Mouse (Mus musculus): ENCODE results near the gene Gtpbp3. TPM values are rescaled to one million over a fixed set of nuclear protein-coding genes. Genes with fewer than 3 reads are reported as not detected.
"Not testable (repeated sequence)": the region's sequence is repeated elsewhere in the genome, so short reads cannot be mapped to it uniquely, and the experiment has no call there.

The Gtpbp3 gene
- total RNA-seq, 2 experiments from 2014 or later: 17.8 to 19.1 TPM

DNA sequence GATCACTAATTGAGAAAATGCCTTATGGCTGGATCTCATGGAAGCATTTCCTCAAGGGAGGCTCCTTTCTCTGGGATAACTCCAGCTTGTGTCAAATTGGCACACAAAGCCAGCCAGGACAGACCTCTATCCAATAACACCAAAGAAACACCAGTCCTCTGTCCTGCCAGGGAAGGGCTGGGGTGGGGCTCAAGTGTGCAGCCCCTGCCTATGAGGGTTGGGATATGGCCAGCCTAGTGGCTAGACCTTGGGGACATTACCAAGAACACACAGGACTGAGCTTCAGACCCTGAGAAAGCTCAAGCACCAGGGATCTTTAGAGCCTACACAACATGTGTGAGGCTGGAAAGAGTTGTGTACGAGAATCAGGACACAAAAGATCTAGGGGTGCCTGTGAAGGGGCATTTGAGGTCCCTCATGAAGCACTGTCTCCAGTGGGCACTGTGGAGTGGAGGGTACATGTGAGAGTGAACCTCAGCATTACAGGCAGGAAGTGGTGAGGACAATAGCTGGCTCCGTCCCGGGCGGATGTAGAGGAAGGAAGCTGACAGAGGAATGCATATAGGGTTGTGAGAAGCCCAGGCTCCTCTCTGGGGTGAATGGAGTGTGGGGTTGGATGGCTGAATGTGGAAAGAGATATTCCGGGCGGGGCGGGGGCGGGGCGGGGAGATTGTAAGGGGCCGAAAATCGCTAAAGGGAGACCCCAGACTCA is 40.6 kb downstream of the Gtpbp3 start:
- no peak for DNase-seq (ENCODE audit: low spot score in 2 of 2)

DNA sequence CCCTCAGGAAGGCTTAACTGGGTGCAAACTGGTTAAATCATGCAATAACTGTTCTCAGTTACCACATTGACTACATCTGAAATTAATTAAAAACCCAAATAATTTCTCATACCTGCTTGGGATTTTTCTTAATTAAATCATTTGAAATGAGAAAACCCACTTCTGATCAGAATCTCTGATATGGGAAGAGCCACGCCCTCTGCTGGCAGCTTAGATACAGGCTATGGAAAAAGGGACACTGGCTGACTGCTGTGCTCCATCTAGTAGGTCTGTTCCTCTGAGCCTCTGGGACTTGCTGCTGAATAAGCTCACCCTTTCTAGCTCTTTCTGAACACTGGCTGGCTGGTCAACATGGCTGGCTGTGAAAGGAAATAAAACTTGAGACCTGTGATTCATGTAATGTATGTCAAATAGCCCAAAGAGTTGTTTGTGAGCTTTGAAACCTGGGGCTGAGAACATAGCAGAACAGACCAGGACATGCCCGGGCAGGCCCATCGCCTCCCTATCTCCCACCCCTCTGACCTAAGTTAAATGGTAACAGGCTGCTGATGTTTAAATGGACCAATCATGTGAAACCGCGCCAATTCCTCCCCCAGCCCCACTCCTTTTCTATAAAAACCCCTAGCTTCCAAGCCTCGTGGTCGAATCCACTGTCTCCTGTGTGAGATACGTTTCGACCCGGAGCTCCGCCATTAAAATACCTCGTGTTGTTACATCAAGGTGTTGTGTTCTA is 43.0 kb downstream of the Gtpbp3 start:
- not testable (repeated sequence) for DNase-seq (ENCODE audit: low spot score in 2 of 2)

DNA sequence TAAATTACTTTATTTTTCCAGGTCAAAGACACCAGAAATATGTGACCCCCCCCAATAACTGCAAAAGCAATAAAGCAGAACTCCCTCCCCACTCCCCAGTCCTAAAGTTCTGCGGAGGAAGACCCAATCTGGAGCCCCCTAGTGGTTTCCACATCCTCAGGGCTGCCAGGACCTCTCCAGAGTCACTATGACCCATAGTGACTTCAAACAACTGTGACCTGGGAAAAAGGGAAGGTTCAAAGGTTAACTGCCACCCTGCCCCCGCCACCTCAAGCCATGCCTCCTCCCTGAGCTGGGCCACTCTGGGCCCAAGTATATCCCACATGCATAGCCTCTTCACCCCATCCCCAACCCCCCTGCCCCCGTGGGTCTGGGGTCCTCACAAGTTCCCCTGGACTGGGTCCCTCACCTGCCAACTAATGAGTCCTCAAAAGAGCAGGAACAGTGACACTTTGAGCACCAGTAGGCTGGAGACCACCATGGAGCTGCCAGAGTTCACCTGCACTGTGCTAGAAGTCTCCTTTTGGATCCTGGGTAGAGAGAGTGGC is 46.4 kb downstream of the Gtpbp3 start:
- DNase-seq (ENCODE audit: low spot score in 2 of 2): no peak

DNA sequence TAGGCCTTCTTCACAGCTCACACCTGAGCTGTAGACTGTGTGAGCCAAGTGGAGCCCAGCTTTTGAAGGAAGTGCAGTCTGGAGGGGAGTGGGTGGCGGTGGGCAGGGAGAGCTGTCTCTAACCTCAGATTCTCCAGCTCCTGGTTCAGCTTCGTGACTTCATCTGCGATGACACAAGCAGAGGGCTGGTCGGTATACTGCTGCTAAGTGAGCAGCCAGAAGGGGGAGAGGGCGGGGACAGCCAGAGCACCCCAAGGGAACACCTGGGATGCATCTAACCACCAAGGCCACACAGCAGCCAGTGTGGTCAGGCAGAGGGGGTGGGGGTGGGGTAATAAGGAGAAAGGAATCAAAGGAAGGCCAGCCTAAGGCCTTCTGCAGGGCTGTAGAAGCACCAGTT is 47.8 kb downstream of the Gtpbp3 start:
- no peak for DNase-seq (ENCODE audit: low spot score in 2 of 2)

DNA sequence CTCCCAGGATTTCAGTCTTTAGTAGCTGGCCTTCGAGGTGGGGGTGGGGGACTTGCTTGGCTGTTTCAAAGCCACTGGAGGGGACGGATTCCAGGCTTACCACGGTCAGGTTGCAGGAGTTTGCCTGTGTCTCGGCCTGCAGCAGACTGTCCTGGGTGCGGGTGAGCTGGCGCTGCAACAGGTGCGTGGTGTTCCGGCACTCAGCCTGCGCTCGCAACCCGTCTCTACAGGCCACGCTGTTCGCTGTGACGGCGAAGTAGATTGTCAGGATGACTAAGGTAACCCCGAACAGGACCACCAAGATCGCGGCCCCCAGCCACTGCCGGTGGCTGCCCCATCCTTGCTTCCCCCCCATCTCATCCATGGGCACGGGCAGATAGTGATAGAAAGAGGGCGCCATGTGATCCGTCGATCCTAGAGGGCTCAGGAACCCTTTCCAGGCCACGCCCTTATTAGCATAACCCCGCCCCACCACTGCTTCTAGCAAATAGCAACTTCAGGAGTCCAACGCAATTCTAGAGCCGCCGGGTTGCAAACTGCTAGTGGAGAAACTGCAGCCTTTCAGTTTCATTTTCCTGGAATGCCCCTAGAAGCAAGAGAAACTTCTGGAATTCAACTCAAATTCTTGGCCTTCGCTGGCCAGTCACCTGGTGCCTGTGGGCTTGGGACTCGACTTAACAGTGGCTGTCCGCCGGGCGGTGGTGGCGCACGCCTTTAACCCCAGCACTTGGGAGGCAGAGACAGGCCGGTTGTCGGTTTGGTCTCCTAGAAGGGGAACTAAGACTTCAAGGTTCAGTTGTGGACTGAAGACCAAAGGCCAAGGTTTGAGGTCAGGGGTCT is 49.3 kb downstream of the Gtpbp3 start, which contains the start of gene Bst2:
Bst2 (minus strand) TSS at position 429 of the 840 bp plus-strand sequence.
- peak; percentile 58 to 85 for DNase-seq (ENCODE audit: low spot score in 2 of 2)

DNA sequence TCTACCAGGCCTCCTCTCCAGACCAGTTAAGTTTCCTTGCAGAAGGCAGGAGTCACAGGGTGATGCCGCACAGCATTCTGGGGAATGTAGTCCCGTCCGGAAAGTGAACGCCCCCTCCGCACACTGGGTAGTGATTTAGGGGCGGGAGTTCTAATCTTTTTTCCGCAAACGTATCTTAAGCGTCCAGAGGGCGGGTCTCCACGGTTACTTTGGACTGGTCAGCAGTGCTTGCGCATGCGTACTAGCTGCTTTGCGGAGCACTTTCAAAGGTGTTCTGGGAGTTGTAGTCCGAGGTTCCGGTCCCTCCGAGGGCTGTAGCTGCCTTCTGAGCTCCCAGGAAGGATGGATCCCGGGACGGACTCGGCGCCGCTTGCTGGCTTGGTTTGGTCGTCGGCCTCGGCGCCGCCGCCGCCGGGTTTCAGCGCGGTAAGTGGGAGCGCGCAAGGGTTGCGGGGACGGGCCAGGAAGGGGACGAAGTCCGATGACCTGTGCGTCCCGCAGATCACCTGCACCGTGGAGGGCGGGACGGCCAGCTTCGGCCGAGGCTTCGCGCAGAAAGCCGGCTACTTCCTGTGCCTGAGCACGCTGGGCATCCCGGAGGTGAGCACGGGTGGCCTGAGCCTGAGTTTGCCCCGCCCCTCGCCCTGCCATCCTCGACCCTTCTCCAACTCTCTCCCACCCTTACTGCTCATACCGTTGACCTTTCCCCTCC is 54.9 kb downstream of the Gtpbp3 start, which contains the start of gene Mvb12a:
Mvb12a (plus strand) TSS at position 291 of the 712 bp plus-strand sequence.
- peak; percentile 85 to 95 for DNase-seq (ENCODE audit: low spot score in 2 of 2)

DNA sequence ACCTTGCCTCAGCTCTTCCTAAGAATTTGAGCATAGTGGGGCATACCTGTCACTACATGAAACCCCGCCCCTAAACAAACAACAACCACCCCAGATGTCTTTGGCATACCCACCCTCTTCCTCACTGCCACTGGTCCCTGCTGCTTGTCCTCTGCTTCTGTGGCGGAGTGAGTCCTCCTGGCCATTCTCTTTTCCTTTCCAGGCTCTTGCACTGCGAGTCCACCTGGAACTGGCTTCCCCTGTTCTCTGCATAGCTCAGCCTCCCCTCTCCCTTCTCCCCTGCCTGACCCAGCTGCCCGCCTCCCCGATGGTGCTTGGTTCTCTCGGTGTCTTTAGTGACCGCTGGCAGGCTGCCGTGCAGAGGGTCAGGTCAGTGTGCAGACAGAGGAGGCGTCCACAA is 55.9 kb downstream of the Gtpbp3 start:
- no peak for DNase-seq (ENCODE audit: low spot score in 2 of 2)

DNA sequence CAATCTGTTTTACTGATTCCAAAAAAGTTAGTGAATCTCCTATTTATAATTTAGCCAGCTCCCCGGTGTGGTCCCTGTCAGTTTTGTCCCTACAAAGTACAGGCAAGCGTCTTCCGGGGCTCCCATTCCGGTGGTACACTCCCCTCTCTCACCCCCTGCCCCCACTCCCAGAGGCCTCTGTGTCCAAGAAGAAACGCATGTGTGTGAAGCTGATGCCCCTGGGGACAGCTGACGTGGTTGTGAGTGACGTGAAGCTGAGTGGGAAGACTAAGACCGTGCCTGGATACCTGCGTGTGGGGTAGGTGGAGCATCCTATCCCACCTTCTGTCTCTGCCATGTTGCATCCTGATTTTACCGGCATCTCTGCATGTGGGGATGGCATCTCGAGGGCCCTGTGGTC is 57.1 kb downstream of the Gtpbp3 start:
- no peak for DNase-seq (ENCODE audit: low spot score in 2 of 2)

DNA sequence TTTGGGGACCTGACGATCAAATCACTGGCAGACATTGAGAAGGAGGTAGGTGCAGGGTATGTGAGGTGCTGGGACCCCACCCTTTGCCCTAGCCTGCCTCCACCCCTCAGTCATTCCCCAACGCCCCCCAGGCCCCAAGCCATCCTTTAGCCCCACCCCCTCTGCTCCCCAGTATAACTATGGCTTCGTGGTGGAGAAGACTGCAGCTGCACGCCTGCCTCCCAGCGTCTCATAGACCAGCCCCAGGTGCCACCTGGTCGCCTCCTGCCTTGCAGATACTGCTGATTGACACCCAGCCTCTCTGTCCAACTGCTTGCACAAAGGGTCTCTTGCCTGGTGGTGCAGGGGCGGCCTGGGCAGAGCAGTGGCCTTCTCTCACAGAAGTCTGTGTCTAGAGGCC is 59.7 kb downstream of the Gtpbp3 start:
- DNase-seq (ENCODE audit: low spot score in 2 of 2): no peak

Other genes starting within 250 kb of the Gtpbp3 start
- gene Myo9b, start 215.4 kb upstream of the Gtpbp3 start, total RNA-seq (2021): 10 to 100 TPM; 35.7 to 45.0 TPM
- gene Haus8, start 215.2 kb upstream of the Gtpbp3 start, total RNA-seq (2021): 10 to 100 TPM; 12.9 to 15.2 TPM
- 100 to 1,000 TPM; 139 to 149 TPM for gene Use1, start 121.3 kb upstream of the Gtpbp3 start, total RNA-seq (2021)
- 1 to 10 TPM; 8.1 to 9.2 TPM for gene Ocel1, start 116.8 kb upstream of the Gtpbp3 start, total RNA-seq (2021)
- gene Nr2f6, start 106.1 kb upstream of the Gtpbp3 start, total RNA-seq (2021): 10 to 100 TPM; 37.0 to 40.4 TPM
- 10 to 100 TPM; 14.7 to 17.4 TPM for gene Ushbp1, start 92.3 kb upstream of the Gtpbp3 start, total RNA-seq (2021)
- 10 to 100 TPM; 64.4 to 77.9 TPM for gene Babam1, start 91.2 kb upstream of the Gtpbp3 start, total RNA-seq (2021)
- gene Ankle1, start 82.1 kb upstream of the Gtpbp3 start, total RNA-seq (2021): 1 to 10 TPM; 6.0 to 7.1 TPM
- gene Abhd8, start 24.4 kb upstream of the Gtpbp3 start, total RNA-seq (2021): 10 to 100 TPM; 47.1 to 47.3 TPM
- 10 to 100 TPM; 29.0 to 34.4 TPM for gene Mrpl34, start 23.1 kb upstream of the Gtpbp3 start, total RNA-seq (2021)
- gene Dda1, start 18.9 kb upstream of the Gtpbp3 start, total RNA-seq (2021): 10 to 100 TPM; 40.3 to 44.2 TPM
- gene Ano8, start 2.1 kb upstream of the Gtpbp3 start, total RNA-seq (2021): 10 to 100 TPM; 20.8 to 25.3 TPM
- gene Plvap, start 23.6 kb downstream of the Gtpbp3 start, total RNA-seq (2021): 10 to 100 TPM; 15.9 to 16.6 TPM
- under 1 TPM; 0.47 to 0.83 TPM for gene Ccdc194, start 37.6 kb downstream of the Gtpbp3 start, total RNA-seq (2021)
- 10 to 100 TPM; 18.3 to 20.1 TPM for gene Bst2, start 49.4 kb downstream of the Gtpbp3 start, total RNA-seq (2021)
- gene Mvb12a, start 54.8 kb downstream of the Gtpbp3 start, total RNA-seq (2021): 10 to 100 TPM; 30.3 to 33.1 TPM
- gene Tmem221, start 70.8 kb downstream of the Gtpbp3 start, total RNA-seq (2021): under 1 TPM in 1 of 2 experiments, not detected in 1; 0.21 TPM
- gene Nxnl1, start 78.5 kb downstream of the Gtpbp3 start, total RNA-seq (2021): under 1 TPM; 0.26 to 0.29 TPM
- 10 to 100 TPM; 51.7 to 52.8 TPM for gene Slc27a1, start 80.8 kb downstream of the Gtpbp3 start, total RNA-seq (2021)
- gene Pgls, start 104.1 kb downstream of the Gtpbp3 start, total RNA-seq (2021): 10 to 100 TPM; 71.4 to 72.1 TPM
- 1 to 10 TPM; 1.8 to 2.6 TPM for gene Fam129c, start 109.5 kb downstream of the Gtpbp3 start, total RNA-seq (2021)
- 10 to 100 TPM; 63.9 to 77.4 TPM for gene Colgalt1, start 122.9 kb downstream of the Gtpbp3 start, total RNA-seq (2021)
- under 1 TPM; 0.22 to 0.47 TPM for gene Unc13a, start 183.7 kb downstream of the Gtpbp3 start, total RNA-seq (2021)
- 1 to 10 TPM; 5.0 to 6.5 TPM for gene Jak3, start 188.2 kb downstream of the Gtpbp3 start, total RNA-seq (2021)
- 1 to 10 TPM; 2.6 to 3.4 TPM for gene Insl3, start 201.1 kb downstream of the Gtpbp3 start, total RNA-seq (2021)
- 1 to 10 TPM; 4.1 to 4.5 TPM for gene B3gnt3, start 213.7 kb downstream of the Gtpbp3 start, total RNA-seq (2021)
- gene Fcho1, start 237.6 kb downstream of the Gtpbp3 start, total RNA-seq (2021): 1 to 10 TPM in 1 of 2 experiments, under 1 TPM in 1; 0.61 to 1.5 TPM